Mouse (Mus musculus) natural killer cell, adult 2 months (primary cell): Measurements from ENCODE around the gene Sebox.
A peak's percentile ranks its signal among the peaks of the same experiment; 100 is the strongest.

ENCODE experiments used
- DNase-seq, 2 experiments: peaks; one replicate each; pipeline ENCODE4 v3.0.0; 2022; ENCODE audit warnings: low spot score in 2 of 2

Gene Sebox

GRCm38 (mm10) chr11:78502909-78503650, at the start of gene Sebox:
Sebox (plus strand) TSS chr11:78503447.
- DNase-seq = no peak

- DNase-seq = peak; percentile 63 to 79
Measured at GRCm38 (mm10) chr11:78453675-78454074, 49.6 kb upstream of the Sebox start.

DNA sequence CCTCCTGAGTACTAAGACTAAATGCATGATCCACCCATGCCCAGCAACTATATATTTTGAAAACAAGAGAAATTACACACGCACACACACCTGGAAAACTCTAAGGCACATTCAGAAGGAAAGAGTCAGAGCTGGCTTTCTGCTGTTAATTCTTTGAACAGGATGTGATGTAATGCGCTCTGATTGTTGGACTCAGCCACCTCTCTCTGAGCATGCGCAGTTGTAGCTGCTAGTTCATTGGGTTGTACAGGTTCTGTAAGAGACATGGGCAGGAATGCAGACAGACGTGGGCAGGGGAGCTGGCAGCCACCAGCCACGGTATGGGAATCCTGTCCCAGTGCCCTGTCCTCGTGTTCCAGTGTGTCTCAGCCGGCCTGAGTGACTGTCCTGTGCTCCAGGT, 49.0 kb upstream of the Sebox start:
- no peak for DNase-seq

DNA sequence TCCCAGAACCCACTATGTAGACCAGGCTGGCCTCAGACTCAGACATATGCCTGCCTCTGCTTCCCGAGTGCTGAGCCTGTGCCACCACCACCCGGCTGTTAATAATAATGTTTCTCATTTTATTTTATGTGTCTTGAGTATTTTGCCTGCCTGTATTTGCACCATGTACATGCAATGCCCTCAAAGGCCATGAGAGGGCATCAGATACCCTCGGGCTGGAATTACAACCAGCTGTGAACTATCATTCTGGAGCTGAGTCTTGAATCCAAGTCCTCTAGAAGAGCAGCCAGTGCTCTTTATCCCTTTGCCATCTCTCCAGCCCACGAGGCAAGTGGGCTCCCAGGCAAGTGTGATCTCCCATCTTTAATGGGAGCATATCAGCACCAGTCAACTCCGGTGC, 47.9 kb upstream of the Sebox start:
- peak in 1 of 2 experiments; percentile 33 for DNase-seq

GRCm38 (mm10) chr11:78458740-78459139, 44.5 kb upstream of the Sebox start:
- DNase-seq = no peak

GRCm38 (mm10) chr11:78461894-78462293, 41.4 kb upstream of the Sebox start:
- no peak for DNase-seq

- DNase-seq = no peak
Measured at GRCm38 (mm10) chr11:78462669-78463068, 40.6 kb upstream of the Sebox start.

- DNase-seq = no peak
Measured at GRCm38 (mm10) chr11:78463286-78464036, 39.8 kb upstream of the Sebox start.

- DNase-seq = no peak
Measured at GRCm38 (mm10) chr11:78465116-78465515, 38.1 kb upstream of the Sebox start.

- peak; percentile 28 to 58 for DNase-seq
Measured at GRCm38 (mm10) chr11:78465568-78466180, 37.6 kb upstream of the Sebox start, which contains the start of gene Slc46a1. Slc46a1 (plus strand) TSS chr11:78465697.

GRCm38 (mm10) chr11:78466242-78466912, 36.9 kb upstream of the Sebox start:
- DNase-seq = no peak

DNA sequence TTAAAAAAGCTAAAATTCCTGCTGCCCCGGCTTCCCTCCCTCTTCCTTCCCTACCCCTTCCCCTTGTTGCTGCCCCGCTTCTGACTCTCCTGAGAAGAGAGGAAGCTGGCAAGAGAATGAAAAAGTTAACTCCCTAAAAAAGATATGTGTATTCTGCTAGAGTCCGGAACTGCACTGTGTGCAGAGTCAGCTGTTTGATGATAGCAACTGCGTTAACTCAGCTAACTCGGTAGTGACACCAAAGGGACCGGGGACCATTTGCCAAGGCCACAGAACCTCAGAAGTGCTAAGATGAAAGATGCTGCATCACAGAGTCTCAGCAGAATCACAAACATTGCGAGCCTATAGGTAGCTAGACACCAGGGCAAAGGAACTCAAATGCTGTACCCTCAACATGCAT, 35.7 kb upstream of the Sebox start:
- no peak for DNase-seq

DNA sequence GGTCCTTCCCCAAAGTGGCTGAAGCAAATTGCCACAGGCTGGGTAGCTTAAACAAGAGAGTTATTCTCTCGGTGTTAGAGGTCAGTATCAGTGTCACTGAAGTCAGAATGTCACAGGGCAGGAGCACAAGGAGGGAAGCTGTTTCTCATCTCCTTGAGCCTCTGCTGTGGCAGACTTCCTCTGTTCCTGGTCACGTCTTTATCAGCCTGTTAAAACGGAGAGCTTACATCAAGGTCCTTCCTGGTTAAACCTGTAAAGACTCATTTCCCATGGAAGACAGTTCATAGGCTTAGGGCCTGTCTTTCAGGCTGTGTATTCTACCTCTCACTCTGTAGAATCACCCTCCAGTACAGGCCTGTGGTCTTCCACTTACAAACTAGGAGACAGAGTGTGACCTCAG, 35.3 kb upstream of the Sebox start:
- no peak for DNase-seq

DNA sequence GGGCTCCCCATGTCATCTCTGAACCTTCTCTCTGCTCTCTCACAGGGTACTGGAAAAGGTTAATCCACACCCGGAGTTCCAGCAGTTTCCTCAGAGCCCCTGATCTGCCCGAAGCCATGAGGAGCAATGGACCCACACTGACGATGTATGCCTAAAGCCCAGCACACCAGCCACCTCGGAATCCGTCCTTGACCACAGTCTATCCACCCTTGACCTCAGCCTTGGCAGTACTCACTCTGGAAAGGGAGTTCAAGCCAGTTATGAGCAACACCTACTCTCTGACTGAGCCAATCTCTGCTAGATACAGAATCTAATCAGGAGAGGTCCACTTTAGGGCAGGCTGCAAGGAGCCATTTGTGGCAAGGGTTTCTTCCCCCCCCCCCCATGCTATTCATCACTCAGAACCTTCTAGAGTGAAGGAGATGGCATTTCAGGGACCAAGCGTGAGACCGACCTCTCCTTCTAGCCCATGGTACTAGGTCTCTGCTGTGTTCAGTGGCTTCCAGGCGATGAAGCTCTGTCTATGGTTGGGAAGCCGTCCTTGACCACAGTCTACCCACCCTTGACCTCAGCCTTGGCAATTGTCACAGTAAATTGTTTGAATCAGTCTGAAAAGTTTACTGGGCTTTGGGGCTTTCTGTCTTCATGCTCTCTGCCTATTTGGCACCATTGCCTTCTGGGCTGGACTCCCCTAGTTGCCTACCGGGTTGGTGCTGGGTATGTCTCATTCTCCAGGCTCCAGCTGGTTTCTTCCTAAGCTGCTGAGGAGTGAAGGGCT, 31.7 kb upstream of the Sebox start:
- DNase-seq = no peak

DNA sequence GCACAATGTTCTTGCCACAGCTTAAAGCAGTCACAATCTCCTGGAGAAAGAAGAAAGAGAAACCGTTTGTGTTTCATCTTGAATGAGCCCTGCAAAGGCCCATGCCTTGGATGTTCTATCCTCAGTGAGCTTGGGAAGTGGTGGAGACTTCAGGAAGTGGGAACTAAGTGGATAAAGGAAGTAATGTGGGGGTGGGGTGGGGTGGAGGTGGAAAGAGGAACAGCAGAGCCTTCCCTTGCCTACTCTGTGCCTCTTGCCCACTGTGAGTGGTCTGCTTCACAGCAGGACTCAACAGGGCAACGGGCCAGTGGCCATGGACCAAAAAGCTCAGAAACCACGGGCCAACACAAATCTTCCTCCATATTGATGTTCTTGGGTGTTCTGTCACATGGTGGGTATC, 28.0 kb upstream of the Sebox start:
- no peak for DNase-seq

GRCm38 (mm10) chr11:78483639-78484038, 19.6 kb upstream of the Sebox start:
- no peak for DNase-seq

DNA sequence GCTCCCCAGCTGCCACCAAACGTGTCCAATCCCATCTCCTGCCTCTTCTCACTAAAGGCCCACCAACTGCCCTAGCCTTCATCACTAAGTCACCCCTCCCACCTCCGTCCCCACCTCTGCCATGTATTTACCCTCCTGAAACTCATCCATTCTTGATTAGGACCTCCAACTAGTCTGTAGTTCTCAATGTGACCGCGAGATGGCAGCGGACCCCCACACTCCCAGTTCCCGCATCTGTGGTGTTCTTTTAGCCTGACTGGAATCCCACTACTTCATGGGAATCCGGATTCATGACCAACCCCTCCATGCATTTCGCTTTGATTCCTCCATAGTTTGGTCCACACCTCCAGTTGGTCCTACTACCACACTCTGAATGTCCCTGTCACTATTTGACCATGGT, 15.1 kb upstream of the Sebox start:
- peak; percentile 34 to 59 for DNase-seq

DNA sequence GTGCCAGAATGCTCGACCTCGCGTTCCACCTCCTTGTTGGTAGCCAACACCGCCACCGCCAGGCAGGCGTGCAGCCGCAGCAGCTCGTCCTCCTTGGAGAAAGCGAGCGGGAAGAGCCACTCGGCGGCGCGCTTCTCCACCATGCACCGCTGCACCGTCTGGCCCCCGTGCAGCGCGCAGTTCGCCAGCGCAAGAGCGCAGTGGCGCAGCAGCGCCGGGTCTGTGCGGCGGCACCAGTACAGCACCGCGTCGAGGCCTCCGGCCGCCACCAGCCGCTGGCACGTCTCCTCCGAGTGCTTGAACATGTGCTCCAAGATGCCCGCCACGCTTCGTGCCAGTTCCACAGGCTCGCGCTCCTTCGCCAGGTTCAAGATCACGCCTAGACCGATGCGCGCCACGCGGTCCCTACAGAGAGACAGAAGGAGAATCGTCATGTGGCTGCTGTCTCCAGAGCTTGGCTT, 12.4 kb upstream of the Sebox start:
- DNase-seq = no peak

- DNase-seq = no peak
Measured at GRCm38 (mm10) chr11:78495904-78496303, 7.3 kb upstream of the Sebox start.

DNA sequence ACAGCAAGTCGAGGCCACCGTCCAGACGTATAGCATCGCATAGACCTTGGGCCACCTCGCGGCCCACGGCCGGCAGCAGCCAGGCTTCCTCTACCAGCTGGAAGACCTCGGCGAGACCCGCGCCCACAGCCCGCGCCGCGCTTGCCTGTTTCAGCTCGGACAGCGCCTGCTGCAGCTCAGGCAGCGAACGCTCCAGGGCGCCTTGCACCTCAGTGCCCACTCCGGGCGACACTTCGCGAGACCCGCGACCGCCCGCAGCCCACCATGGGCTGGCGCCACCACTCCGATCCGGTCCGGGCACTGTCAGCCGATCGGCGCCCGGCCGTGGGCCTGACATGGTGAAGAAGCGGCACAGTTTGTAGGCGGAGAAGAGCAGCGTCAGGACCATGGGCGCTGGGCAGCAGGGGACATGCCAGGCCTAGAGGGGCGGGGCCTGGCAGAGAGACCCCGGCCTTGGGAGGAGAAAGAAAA, 6.1 kb upstream of the Sebox start:
- peak in 1 of 2 experiments; percentile 29 for DNase-seq
